Mouse (Mus musculus) cerebellum, adult 2 months (tissue): ENCODE measurements around the gene Eml6.

Experiments used
- CTCF ChIP-seq: fragments of 200-500 bp; IDR thresholded peaks from 2 replicates; pipeline ENCODE4 v1.5.1; 2011; ENCODE audit warnings: low read depth, mild to moderate bottlenecking, control low read depth, low read length, moderate library complexity, borderline replicate concordance; ENCODE audit not compliant: insufficient read depth
- POLR2A ChIP-seq: fragments of 200-500 bp; IDR thresholded peaks from 2 replicates; pipeline ENCODE4 v1.6.1; 2011; ENCODE audit warnings: low read length, control low read depth, borderline replicate concordance; ENCODE audit not compliant: insufficient read depth

DNA sequence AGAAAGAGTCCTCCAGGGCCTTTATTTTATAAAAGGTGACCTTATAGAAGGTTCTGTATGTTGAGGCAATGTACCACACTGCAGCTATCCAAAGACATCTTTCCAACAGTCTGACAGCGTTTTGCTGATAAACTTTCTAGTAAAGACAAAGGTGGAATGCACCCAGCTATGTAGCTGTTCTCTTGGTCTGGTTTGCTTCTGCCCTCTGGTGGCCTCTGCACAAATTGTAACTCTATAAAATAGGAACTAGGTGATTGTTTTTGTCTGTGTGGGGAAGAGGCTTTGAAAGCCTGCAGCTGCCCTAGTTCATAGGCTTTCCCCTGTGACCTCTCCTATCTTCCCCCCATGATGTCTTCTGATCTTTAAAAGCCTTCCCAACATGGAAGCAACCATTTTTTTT, 140.7 kb downstream of the Eml6 start:
- TF ChIP-seq POLR2A (no peak), CTCF (peak; percentile 61; the same call in 1 of the 2 replicates)
